Mouse (Mus musculus) brain, adult 2 months (tissue): ENCODE results near the gene Gm3045.

Source experiments
- DNase-seq: peaks from one replicate; pipeline ENCODE4 v3.0.0; 2011; ENCODE audit warnings: low read depth, low spot score

The Gm3045 gene

DNA sequence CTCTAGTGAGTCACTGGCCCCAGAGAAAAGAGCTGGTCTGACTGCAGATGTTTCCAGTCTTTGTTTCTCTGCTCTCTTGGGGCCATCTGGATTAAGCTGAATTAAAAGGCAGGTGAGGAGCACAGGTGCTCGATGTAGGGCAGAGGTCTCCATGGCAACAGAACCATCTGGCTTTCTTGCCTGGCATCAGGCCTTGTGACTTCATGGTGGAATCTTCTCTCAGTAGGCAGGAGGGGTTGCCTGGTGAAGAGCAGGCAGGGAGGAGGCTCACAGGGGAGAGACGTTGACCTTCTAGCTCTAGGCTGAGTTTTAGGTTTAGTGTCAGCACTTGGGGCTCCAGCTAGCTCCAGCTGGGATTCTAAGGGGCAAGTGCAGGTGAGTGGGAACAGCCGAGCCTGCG, at the start of gene Gm3045:
TSS of gene Gm3045 (plus strand) at position 230 of the 400 bp plus-strand sequence.
- DNase-seq: peak; percentile 64

DNA sequence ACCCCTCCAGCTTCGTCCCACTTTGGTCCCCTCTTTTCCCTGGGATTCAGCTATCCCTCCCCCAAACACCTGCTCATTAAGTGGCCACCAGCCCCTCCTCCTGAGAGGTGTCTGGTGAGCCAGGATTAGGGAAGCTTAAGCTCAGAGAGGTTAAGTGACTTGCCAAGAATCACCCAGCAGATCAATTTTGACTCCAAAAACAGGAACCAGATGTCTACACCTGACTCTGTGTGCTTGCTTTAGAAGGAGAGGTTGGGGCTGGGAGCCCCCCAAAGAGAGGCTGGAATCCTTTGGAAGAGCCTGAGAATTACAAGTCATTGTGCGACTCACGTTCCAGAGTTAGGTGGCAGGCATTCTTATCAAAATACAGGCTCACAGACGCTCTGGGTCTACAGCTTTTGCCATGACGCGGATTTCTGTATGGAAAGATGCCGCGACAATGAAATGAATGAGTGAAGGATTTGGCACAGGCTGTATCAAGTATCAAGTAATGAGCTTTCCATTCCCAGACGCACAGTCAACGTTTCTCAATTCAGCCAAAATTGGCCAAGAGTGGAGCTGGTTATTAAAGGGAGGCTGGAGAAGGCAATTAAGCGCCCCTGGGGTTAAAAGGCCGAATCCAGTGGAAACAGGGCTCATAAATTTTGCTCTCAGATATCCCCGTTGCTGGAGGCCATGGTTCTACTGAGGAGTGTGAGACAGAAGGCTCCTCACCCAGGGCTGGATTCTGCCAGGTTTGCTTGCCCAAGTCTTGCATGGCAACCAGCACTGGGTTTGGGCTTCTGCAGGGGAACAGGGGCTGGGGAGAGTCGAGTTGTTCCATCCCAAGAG, 45.3 kb upstream of the Gm3045 start:
- no peak for DNase-seq

DNA sequence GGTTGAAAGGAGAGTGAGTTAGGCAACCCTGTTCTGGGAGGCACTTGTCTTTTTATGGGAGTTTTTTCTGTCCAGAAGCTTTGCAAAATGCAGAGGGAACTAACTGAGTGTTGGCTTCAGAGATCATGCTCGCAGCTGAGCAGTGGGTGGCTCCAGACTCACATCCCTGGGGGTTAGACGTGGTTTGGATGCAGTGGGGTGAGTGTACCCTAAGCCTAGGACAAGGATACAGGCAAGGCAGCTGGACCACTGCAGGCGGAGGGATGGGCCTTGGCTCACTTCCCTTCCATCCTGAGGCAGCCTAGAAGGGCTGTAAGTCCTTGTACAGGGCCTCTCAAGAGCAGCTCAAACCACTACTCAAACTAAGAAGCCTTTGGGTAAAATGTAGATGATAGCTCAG, 43.0 kb upstream of the Gm3045 start:
- DNase-seq: no peak

DNA sequence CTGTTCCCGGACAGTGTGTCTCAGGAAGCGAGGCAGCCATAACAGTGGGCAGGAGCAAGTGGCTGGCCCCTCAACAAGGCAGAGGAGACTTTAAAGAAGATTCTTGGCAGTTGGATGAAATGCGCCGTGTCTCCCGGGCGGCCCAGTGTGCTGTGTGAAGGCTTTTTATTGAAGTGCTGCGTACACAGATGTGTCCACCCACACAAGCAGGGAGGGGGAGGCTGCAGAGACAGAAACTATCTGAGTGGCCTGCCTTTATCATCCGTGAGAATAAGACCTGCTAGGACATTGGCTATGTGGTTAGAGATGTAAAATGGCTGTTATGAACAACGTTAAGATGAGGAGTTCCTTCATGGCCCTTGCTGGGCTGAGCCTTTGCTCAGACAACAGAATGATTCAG, 40.0 kb upstream of the Gm3045 start:
- DNase-seq: peak; percentile 29

DNA sequence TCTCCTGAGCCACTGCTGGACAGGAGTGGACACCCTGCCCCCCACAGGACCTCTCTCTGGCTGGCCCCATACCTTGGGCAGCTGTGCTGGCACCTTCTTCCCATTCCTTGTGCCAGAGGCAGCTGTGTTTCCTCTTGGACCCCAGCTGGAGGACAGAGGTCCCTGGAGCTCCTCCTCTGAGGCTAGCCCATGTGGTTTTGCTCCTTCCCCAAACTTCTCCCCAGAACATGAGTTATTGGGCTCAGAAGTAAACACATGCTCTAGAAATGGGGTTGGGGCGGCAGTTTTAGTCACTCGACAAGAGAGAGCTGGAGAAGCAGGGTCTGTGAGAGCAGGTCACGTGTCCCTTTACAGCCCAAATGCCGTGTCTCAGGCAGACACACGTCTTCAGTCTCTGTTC, 39.0 kb upstream of the Gm3045 start:
- DNase-seq: no peak

DNA sequence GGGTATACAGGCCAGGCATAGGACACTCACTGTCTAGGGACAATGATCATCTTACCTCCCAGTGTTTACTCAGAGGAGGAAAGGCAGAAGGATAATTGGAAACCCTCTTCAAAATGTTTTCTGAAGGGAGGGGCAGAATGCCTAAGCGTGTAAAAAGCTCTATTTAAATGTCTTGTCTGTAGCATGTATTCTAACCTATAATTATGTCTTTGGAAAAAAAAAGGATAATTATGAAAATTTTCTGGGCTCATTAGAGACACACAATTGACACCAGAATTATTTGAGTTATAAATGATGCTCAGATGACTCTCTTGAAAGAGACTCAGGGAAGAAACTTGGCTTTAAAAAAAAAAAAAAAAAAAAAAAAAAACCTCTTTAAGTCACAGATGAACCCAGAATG, 38.4 kb upstream of the Gm3045 start:
- no peak for DNase-seq

DNA sequence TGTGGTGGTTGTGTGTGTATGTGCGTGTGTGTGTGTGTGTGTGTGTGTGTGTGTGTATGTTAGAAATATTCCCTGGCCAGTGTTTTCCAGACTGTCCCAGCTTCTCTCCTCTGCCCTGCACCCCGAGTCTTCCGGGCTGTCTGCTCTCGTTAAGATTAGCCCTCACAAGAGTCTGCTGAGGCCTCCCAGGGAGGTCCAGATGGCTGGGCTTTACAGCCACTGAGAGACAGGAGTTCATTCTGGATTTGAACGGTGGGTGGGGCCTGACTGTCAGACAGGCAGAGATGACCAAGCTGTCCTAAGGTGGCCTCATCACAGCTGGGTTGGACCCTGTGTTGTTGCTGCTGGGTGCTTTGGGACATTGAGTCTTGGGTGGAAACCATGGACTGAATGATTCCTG, 28.8 kb upstream of the Gm3045 start:
- DNase-seq: no peak

DNA sequence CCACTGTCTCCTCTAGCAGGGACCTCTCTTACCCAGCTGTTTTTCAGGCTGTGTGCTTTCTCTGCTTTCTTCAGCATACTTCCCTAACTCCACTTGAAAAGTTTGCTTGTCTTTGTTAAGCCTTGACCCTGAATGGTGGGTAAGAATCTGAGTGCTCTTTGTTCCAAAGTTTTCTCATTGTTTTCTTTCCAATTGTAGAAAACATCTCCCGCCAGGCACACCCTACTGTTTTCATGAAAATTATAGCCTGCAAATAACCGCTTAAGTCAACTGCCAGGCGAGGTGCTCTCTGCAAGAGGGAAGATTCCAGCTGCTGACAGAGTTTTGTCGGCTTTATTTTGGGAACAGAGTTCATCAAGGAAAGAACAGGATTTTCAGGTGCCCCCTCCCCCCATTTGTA, 25.2 kb upstream of the Gm3045 start:
- peak; percentile 44 for DNase-seq

DNA sequence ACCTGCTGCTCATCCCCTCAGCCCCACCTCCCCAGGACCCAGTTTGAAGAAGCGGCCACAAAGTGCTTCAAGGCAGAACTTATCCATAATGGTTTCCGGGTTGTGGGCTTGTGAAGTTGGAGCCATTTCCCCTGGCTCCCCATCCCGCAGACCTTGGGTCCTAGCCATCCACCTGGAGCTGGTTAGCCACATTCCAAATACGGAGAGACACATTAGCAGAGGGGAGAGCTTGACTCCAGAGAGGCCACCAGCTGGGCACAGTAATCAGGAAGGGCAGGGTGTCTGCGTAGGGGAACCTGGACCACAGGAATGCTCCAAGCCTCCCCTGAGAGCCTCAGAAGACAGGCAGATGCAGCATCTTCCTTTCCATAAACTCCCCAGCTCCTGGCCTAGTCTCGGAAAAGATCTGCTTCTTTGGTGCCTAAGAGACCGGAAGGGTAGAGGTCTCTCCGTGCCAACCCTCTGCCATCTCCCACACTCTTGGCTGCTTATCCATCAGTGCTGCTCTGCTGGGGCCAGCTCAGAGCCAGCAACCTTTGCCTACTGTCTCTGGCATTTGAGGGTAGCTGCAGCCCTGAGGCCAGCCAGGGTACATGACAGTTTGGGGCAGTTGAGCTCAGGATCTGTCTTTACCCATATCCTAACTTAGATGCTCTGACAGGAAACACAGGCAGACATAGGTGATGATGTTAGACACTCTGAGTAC, 22.9 kb upstream of the Gm3045 start:
- DNase-seq: peak; percentile 9

DNA sequence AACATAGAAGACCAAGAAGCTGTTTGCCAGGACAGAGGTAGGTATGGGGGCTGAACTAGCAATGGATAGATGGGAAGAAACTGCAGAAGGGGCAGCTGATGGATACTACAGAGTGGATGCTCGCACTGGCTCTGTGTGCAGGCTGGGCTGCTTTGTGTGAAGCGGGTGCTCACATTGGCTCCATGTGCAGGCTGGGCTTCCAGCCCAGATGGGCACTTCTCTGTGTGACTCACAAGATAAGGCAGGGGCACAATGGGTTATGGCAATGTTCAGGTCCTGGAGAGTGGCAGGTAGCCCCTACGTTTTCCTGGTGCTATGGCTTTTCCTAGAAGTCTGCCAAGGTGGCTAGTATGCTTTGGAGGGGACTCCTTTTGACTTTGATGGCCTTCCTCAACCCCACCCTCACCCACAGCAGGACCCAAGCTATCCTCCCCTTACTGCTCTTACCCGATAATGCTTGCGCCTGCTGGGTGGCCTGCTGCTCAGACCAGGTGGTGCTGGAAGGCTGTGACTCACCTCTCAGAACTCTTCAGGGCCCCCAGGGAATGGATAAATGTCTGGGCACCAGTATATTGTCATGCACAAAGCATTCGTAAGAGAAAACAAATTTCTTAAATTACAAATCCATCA, 21.8 kb upstream of the Gm3045 start:
- DNase-seq: peak; percentile 44

DNA sequence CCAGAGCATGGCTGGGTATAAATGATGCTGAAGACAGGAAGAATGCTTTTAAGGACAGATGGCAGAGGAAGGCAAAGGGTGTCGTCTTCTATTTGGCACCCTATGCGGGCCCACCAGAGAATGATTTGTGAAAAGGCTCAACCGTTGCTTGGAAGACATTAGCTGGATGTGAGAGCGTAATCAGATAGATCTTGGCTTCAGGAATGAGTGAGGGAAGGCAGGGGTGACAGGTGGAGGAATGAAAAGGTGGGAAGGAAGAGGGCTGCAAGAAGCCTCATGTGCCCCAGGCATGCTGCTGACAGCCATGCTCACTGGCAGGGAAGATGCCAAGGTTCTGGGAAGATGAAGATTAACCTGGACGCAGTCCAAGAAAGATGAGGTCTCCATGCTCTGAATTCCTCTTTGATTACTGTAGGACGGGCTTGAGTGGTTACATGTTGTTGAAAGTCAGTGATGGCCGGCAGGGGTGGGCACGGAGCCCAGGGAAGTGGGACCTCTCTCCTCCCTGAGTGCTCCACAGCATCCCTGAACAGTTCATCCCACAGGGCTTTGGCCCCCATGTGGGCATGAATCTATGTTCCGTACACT, 14.0 kb upstream of the Gm3045 start:
- DNase-seq: no peak

DNA sequence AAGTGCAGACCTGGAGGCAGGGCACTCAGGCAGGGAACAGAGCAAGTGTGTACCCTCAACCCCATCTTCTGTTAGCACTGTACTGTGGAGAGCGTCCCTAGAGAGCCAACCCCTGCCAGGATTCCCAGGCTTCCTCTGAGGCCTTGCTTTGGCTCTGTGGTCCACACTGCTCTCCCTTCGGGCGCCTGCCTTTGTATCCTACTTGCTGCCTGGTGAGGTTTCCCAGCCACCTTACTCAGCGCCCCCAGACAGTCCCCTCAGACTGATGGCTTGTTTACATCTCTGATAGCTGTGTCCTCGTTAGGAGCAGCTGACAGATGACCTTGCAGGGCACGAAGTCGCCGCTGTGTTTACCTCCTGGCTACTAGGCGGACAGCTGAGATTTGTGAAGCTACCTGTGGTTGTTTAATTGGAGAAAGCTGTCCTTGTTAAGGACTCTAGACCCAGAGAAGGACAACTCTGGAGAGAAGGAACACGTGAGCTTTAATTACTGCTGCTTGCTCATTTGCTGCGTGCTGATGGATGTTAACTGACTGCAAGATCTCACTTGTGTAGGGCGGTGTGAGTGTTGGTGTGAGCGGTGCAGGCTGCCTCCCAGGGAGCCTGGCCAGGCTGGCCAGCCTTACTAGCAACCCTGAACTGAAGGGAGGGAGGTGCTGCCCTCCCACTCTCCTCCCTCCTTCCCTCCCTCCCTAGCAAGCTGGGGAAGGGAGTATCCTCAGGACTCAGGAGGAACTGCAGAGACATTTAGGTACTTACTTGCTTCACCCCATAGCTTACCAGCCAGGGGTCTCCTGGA, 7.5 kb upstream of the Gm3045 start:
- DNase-seq: no peak

DNA sequence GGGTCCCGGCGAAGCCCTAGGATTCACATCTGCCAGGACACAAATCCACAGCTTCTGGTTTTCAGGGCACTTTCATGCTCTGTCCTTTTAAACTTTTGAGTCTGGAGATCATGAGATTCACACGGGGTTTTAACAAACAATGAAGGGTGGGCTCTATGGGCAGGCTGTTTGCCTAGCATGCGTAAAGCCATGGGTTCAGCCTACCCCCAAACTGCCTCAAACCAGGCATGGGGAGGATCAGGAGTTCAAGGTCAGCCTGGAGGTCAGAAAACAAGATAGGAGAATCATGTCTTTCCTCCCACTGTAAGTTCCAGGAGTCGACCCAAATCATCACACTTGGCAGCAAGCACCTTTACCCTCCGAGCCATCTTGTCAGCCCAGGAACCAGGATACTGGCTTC, 6.9 kb upstream of the Gm3045 start:
- DNase-seq: no peak

DNA sequence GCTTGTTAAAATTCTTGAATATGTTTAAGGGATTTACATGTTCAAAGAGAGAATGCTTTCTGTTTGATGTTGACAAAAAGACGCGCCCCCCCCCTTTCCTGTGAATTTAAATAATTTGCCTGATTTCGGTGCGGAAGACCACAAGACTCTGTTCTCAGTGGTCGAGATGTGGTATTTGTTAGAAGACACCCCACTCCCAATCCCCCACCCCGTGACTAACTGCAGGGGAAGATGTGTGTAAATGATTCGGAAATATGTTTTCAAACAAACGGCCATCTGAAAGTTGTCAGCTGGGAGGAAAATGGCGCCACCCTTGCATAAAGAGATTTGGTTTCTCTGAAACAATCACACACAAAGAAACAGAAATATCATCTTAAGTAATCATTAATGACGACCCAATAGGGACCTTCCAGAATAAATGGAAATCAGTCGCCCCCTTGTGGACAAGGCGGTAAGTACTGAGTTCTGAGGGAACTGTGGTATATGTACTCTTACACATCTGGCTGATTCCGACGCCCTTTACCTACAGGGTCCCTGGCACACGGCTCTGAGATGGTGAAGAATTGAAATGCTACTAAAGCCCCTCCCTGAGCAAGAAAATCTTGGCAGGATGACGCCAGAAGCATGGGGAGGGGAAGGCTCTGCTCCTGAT, 4.2 kb upstream of the Gm3045 start:
- DNase-seq: peak; percentile 71

DNA sequence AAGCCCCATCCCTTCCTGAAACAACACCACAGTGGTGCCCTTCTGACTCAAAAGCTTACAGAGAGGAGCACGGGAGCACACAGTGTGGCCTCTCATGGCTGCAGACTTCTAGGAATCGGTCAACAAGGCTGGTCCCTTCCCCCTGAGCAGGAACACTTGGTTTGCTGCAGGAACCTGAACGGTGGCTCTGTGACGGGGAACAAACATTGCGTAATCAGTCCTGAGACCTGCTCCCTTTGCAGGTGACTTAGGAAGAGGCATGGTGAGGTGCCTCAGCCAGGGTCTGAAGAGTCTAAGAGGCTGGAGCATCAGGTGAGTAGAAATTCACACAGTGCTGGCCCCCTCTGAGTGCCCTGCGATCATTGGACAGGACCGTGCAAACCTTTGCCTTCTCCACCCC, 463 bp upstream of the Gm3045 start:
- DNase-seq: no peak

DNA sequence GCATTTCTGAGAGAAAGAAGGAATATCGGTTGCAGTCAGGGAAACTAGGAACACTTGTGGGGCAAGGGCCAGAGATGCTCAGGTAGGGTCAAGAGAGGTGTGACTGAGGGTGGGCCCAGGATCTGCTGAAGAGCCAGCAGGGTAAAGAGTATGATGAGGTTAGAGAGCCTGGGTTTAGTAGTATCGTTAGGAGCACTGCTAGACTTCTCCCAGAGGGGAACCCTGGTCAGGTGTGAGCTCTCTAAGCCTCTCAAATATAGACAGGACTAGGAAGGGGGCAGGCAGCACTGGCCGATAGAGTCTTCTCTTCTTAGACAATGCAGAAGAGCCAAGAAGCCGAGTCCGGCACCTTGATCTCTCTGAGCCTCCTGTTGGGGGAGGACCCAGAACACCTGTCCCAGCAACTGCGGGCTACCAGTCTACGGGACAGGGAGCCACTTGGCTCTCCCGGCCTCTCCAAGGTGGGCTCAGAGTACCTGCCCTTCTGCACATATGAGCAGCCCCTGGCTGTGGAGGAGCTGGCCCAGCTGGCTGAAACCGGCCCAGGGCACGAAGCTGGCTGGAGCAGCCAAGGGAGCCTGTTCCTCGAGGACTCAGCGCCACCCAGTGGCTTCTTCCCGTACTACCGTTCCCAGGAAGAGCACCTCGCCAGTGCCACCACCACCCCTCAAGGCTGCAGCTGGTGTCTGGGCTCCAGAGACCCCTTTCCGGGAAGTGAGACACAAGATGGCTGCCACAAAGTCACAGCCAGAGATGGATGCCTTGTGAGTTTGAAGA, 2.5 kb downstream of the Gm3045 start:
- DNase-seq: peak; percentile 78

DNA sequence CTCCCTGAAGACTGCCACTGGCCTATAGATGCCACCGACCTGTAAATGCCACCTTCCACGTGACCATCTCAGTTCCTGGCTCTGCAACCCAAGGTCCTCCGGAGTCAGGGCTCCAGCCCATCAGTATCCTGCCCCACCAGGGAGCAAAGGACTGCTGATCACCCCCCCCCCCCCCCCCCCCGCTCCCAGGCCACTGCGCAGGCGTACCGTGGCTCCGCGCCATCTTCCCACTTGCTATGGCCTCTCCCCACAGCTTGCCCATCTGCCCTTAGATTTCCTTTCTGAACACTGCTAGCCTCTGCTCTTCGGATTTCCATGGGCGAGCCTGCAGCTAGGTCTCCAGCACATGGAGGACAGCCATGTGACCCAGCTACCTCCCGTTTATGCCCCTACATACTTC, 6.1 kb downstream of the Gm3045 start:
- peak; percentile 69 for DNase-seq

DNA sequence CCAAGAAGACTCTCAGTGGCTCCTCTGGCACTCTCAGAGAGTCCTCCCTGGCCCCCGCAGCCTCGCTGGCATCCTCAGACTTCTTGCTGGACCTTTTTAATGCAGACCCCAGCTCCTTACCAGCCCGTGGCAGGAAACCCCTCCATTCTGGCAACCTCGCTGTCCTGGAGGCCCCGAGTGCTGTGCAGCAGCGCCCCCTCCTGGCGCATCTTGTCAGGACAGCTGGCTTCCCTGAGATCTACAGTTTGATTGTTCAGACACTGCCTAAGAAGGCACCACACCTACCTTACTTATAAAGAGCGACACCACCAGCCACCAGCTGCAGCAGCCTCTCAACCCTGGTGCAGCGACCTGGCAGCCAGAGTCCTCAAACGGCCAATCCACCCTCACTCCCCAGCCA, 7.1 kb downstream of the Gm3045 start:
- DNase-seq: peak; percentile 64

DNA sequence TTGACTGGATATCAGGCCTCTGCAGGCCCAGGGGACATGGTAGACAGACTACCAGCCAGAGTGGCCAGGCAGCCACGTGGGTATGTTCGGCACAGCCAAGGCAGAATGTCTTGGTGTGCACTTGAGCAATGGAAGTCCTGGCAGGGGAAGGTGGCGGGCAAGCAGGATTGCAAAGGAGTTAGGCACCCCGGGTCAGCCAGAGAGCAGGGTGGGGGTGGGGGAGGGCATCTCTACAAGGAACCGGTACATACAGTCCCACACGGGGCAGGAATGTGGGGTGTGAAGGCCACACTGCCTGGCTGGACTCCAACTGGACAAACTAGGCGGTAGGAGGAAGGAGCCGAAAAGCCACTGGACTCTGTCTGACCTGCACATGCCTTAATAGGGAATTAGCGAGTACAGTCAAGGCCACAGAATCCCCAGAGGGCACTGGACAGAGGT, 7.9 kb downstream of the Gm3045 start:
- no peak for DNase-seq

DNA sequence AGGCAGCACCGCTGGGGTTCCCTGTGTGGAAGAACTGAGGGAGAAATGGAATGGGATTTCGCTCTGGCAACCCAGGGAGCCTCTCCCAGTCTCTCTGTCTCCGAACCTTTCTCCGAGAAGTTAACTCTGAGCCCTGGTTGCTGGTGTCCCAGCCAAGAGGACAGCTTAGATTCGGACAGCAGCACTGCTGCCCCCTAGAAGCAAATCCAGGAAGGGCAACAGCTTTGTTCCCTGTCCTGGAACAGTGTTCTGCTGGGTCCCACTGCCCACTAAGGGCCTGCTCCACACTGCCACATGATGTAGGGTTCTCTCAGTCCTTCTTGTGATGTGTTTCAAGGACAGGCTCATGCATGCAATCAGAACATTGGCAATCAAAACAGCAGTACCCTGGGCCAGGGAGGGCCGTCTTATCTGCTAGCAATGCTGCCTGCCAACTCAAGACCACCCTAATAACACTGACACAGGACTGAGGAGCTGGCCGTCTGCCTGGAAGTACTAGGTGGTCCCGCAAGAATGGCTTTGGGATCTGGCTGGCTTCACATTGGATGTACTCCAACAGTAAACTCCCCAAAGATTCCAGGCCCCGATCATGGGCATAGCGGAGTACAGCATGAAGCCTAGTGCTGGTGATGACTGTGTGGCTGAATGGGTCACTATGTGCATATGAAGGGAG, 9.4 kb downstream of the Gm3045 start:
- no peak for DNase-seq
